Mouse (Mus musculus) stomach, postnatal 0 days (tissue): Measurements from ENCODE around the gene Grb10. TPM values are rescaled to one million over a fixed set of nuclear protein-coding genes. Genes with fewer than 3 reads are reported as not detected.
A peak's percentile ranks its signal among the peaks of the same experiment; 100 is the strongest.

Experiments
- ATAC-seq: fragments of 200-750 bp; cut with Nextera tagmentation; 2 replicates; pipeline ENCODE4 v1.8.0; 2017; ENCODE audit not compliant: low FRiP score, low TSS enrichment
- DNase-seq: peaks from one replicate; pipeline ENCODE4 v3.0.0-alpha.2; 2016; ENCODE audit warnings: low spot score
- H3K27ac ChIP-seq: fragments of 300-500 bp; sonication (generic); replicated peaks from 2 replicates; pipeline ENCODE4 v1.5.1; 2014; ENCODE audit warnings: mild to moderate bottlenecking, control low read depth
- H3K27me3 ChIP-seq: fragments of 300-500 bp; sonication (generic); 2 replicates; pipeline ENCODE4 v1.6.1; 2014; ENCODE audit warnings: low read length; ENCODE audit not compliant: control insufficient read depth, insufficient read depth
- H3K36me3 ChIP-seq: fragments of 300-500 bp; sonication (generic); 2 replicates; pipeline ENCODE4 v1.6.1; 2014; ENCODE audit warnings: low read length, mixed read lengths; ENCODE audit not compliant: control insufficient read depth, insufficient read depth
- H3K4me1 ChIP-seq: fragments of 300-500 bp; sonication (generic); replicated peaks from 2 replicates; pipeline ENCODE4 v1.6.1; 2014; ENCODE audit warnings: antibody characterized with exemption; ENCODE audit not compliant: control insufficient read depth, insufficient read depth
- H3K4me2 ChIP-seq: fragments of 300-500 bp; sonication (generic); replicated peaks from 2 replicates; pipeline ENCODE4 v1.6.1; 2014; ENCODE audit warnings: low read depth, mild to moderate bottlenecking, control low read depth, moderate library complexity
- H3K4me3 ChIP-seq: fragments of 300-500 bp; sonication (generic); 2 replicates; pipeline ENCODE4 v1.5.1; 2014; ENCODE audit warnings: low read depth, low read length, control low read depth
- H3K9ac ChIP-seq: fragments of 300-500 bp; sonication (generic); 2 replicates; pipeline ENCODE4 v1.6.1; 2014; ENCODE audit warnings: mild to moderate bottlenecking, low read length, control low read depth, mixed read lengths
- H3K9me3 ChIP-seq: fragments of 300-500 bp; sonication (generic); 2 replicates; pipeline ENCODE4 v1.6.1; 2016; ENCODE audit warnings: low read length; ENCODE audit not compliant: control insufficient read depth
- CTCF ChIP-seq: IDR thresholded peaks from 2 replicates; pipeline ENCODE4 v1.5.1; 2016; ENCODE audit warnings: antibody characterized with exemption, low read depth, mild to moderate bottlenecking, moderate library complexity
- EP300 ChIP-seq: optimal IDR thresholded peaks from 2 replicates; pipeline ENCODE3; 2016; ENCODE audit warnings: antibody characterized with exemption
- WGBS: fragments of 180-500 bp; shearing (Covaris S2); extraction: QIAGEN DNeasy Blood & Tissue Kit; methylation state at CpG from one replicate; pipeline ENCODE4 v1.1.7; 2014; 5-methylcytosine and 5-hydroxymethylcytosine counted together
- polyA plus RNA-seq: library from polyadenylated mRNA; unstranded; fragments of >200 nt; fragmentation: Nextera tagmentation; extraction: Ambion mirVana; gene quantifications from 2 replicates; pipeline ENCODE4 v1.2.1, GENCODE M21; 2015

Grb10 gene
- polyA plus RNA-seq, 1 experiment from 2014 or later: 64.7 TPM

- WGBS: 54% methylated on average over 11 of the region's 11 CpGs
- ATAC-seq: peak; percentile 43; the same call in 1 of the 2 replicates
- TF ChIP-seq CTCF (no peak), EP300 (no peak)
- no peaks in the 10 kb centered on the region for H3K4me1 ChIP-seq
- no peak for DNase-seq
- H3K9me3 ChIP-seq: no peaks in the 10 kb centered on the region
- no peak overlapping the region for H3K27ac ChIP-seq
- no peak overlapping the region for H3K4me2 ChIP-seq
- no peaks in the 10 kb centered on the region for H3K36me3 ChIP-seq
- no peaks in the 10 kb centered on the region for H3K27me3 ChIP-seq
- no peak overlapping the region for H3K9ac ChIP-seq
- no peak overlapping the region for H3K4me3 ChIP-seq
Observed at GRCm38 (mm10) chr11:11932102-11932789, 106.2 kb downstream of the Grb10 start.

- Histone ChIP-seq H3K36me3 (no peaks in the 10 kb centered on the region), H3K4me2 (no peak overlapping the region), H3K27me3 (no peaks in the 10 kb centered on the region), H3K9ac (no peak overlapping the region), H3K27ac (no peak overlapping the region), H3K4me3 (no peak overlapping the region), H3K4me1 (no peaks in the 10 kb centered on the region), H3K9me3 (no peaks in the 10 kb centered on the region)
- ATAC-seq: no peak
- WGBS: 74% methylated on average over 5 of the region's 5 CpGs
- no peak for DNase-seq
- no peak for TF ChIP-seq CTCF
- no peak for TF ChIP-seq EP300
Observed at GRCm38 (mm10) chr11:11931688-11932087, 106.8 kb downstream of the Grb10 start.

- H3K9ac ChIP-seq: no peak overlapping the region
- DNase-seq (no peak), ATAC-seq (no peak)
- H3K4me2 ChIP-seq: no peak overlapping the region
- H3K27me3 ChIP-seq: no peaks in the 10 kb centered on the region
- WGBS: 72% methylated on average over 11 of the region's 11 CpGs
- no peak overlapping the region for H3K27ac ChIP-seq
- TF ChIP-seq EP300 (no peak), CTCF (no peak)
- no peaks in the 10 kb centered on the region for H3K36me3 ChIP-seq
- no peaks in the 10 kb centered on the region for H3K9me3 ChIP-seq
- H3K4me1 ChIP-seq: no peaks in the 10 kb centered on the region
- no peak overlapping the region for H3K4me3 ChIP-seq
Observed at GRCm38 (mm10) chr11:11930527-11930926, 108.0 kb downstream of the Grb10 start.

GRCm38 (mm10) chr11:11929059-11929458 lies 109.4 kb downstream of the Grb10 start:
- WGBS: 87% methylated on average over 3 of the region's 3 CpGs
- Histone ChIP-seq H3K4me2 (no peak overlapping the region), H3K4me1 (no peaks in the 10 kb centered on the region), H3K27me3 (no peaks in the 10 kb centered on the region), H3K9me3 (no peaks in the 10 kb centered on the region), H3K4me3 (no peak overlapping the region), H3K9ac (no peak overlapping the region), H3K36me3 (no peaks in the 10 kb centered on the region), H3K27ac (no peak overlapping the region)
- DNase-seq: no peak
- no peak for ATAC-seq
- TF ChIP-seq CTCF (no peak), EP300 (no peak)

GRCm38 (mm10) chr11:11928586-11928985 lies 109.9 kb downstream of the Grb10 start:
- TF ChIP-seq CTCF (no peak), EP300 (no peak)
- no peaks in the 10 kb centered on the region for H3K9me3 ChIP-seq
- H3K9ac ChIP-seq: no peak overlapping the region
- no peaks in the 10 kb centered on the region for H3K27me3 ChIP-seq
- no peaks in the 10 kb centered on the region for H3K36me3 ChIP-seq
- no peak overlapping the region for H3K27ac ChIP-seq
- no peak overlapping the region for H3K4me3 ChIP-seq
- no peak overlapping the region for H3K4me2 ChIP-seq
- WGBS: 75% methylated on average over 2 of the region's 2 CpGs
- DNase-seq (no peak), ATAC-seq (no peak)
- no peaks in the 10 kb centered on the region for H3K4me1 ChIP-seq

- Histone ChIP-seq H3K9me3 (no peaks in the 10 kb centered on the region), H3K36me3 (no peaks in the 10 kb centered on the region), H3K4me3 (no peak overlapping the region), H3K27ac (no peak overlapping the region), H3K4me2 (no peak overlapping the region), H3K4me1 (no peaks in the 10 kb centered on the region), H3K9ac (no peak overlapping the region), H3K27me3 (no peaks in the 10 kb centered on the region)
- 64% methylated on average over 3 of the region's 3 CpGs for WGBS
- no peak for ATAC-seq
- no peak for DNase-seq
- TF ChIP-seq CTCF (no peak), EP300 (no peak)
Observed at GRCm38 (mm10) chr11:11923900-11924299, 114.6 kb downstream of the Grb10 start.
